Mouse (Mus musculus): ENCODE data around the gene Neurog3. TPM values are rescaled to one million over a fixed set of nuclear protein-coding genes. Genes with fewer than 3 reads are reported as not detected.

The Neurog3 gene
- 8.3 and 11.5 TPM in 2 replicates for polyA plus RNA-seq (2015; fragmentation: Nextera tagmentation; extraction: Ambion mirVana)

DNA sequence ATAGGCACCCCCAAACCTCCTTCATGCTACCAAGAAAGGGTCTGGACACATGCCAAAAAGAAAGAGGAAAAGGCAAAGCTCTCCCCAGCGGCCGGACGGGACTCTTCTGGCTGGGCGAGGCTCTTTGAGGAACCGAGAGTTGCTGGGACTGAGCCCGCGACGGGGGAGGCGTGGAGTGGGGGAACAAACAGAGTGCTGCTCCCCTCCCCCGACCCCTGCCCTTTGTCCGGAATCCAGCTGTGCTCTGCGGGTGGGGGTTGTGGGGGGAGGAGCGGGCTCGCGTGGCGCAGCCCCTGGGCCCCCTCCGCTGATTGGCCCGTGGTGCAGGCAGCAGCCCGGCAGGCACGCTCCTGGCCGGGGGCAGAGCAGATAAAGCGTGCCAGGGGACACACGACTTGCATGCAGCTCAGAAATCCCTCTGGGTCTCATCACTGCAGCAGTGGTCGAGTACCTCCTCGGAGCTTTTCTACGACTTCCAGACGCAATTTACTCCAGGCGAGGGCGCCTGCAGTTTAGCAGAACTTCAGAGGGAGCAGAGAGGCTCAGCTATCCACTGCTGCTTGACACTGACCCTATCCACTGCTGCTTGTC lies at the start of gene Neurog3:
Neurog3 (plus strand) TSS at position 400 of the 591 bp plus-strand sequence.
- WGBS: 1% methylated on average over 29 of the region's 29 CpGs
- H3K27me3 ChIP-seq (replicated peaks): peaks cover 99% of the 10 kb centered on the region
- peak within 1 kb of the TSS; percentile 25 for H3K4me3 ChIP-seq (replicated peaks)
- H3K9me3 ChIP-seq: no peaks in the 10 kb centered on the region
- H3K27ac ChIP-seq: no peak within 1 kb of the TSS
- peaks cover 12% of the 10 kb centered on the region; the same call in 1 of the 2 replicates for H3K4me1 ChIP-seq
- H3K9ac ChIP-seq: no peak within 1 kb of the TSS
- H3K4me2 ChIP-seq: peak within 1 kb of the TSS; percentile 58
- H3K36me3 ChIP-seq: no peaks in the 10 kb centered on the region
- no peak for ATAC-seq (ENCODE audit: insufficient read depth, low FRiP score, low read depth)

DNA sequence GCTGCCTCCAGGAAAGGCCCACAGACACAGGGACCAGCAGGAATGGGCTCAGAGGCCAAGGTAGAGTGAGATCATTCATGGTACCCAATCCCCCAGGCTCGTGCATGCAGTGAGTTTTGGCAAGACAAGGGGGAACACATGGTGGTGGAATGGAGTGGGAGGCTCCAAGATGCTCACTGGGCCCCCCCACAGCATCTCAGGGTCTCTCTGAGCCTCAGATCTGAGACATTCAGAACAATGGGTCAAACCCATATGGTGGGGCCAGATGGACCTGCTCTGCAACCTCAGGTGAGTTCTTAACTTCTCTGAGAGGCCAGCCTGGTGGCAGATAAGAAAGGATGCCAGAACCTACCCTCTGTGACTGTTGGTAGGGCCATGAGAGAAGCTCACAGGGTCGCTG lies 46.8 kb upstream of the Neurog3 start:
- H3K4me3 ChIP-seq (replicated peaks): no peak overlapping the region
- H3K9ac ChIP-seq: no peak overlapping the region
- no peaks in the 10 kb centered on the region for H3K27me3 ChIP-seq (replicated peaks)
- 54% methylated on average over 2 of the region's 2 CpGs for WGBS
- no peaks in the 10 kb centered on the region for H3K9me3 ChIP-seq
- no peaks in the 10 kb centered on the region for H3K36me3 ChIP-seq
- no peaks in the 10 kb centered on the region for H3K4me1 ChIP-seq
- H3K4me2 ChIP-seq: no peak overlapping the region
- no peak for ATAC-seq (ENCODE audit: insufficient read depth, low FRiP score, low read depth)
- H3K27ac ChIP-seq: no peak overlapping the region

DNA sequence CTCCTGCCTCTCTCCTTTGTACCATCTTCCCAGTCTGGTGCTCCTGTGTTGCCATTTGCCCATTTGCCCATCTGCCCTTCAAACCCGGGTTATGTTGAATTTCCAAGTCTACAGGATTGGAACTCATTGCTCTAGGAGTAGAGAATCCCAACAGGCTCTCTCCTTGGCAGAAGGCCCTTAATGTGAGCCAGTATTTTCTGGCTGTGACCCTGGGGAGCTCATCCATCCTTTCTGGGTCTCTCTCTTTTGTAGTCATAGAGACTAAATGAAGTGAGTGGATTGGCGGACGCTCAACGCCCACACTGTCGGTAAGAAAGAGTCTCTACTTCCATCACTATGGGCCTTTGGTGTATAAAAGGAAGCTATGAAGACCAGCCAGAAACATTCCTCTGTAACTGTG lies 46.1 kb upstream of the Neurog3 start:
- Histone ChIP-seq H3K27ac (no peak overlapping the region), H3K27me3 (replicated peaks) (no peaks in the 10 kb centered on the region), H3K9me3 (no peaks in the 10 kb centered on the region), H3K4me3 (replicated peaks) (no peak overlapping the region), H3K9ac (no peak overlapping the region), H3K4me1 (no peaks in the 10 kb centered on the region), H3K36me3 (no peaks in the 10 kb centered on the region), H3K4me2 (no peak overlapping the region)
- no peak for ATAC-seq (ENCODE audit: insufficient read depth, low FRiP score, low read depth)
- 89% methylated on average over 5 of the region's 5 CpGs for WGBS

DNA sequence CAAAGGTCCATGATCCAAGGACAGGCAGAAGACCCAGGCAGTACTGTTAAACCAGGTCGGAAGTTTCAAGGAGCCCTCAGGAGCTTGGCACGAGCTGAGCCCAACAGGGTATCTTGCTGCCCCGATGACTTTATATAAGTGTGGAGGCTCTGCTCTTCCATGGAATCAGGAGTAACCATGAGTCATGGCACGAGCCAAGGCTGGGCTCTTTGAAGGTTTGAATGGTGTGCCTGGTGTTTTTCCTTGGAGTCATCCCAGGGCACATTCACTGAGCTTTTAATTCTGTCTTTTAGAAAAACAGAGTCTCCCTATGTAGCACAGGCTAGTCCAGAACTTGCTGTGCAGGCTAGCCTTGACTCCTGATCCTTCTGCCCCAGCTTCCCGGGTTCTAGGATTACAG lies 44.5 kb upstream of the Neurog3 start:
- Histone ChIP-seq H3K27ac (no peak overlapping the region), H3K4me3 (replicated peaks) (no peak overlapping the region), H3K4me2 (no peak overlapping the region), H3K9ac (no peak overlapping the region), H3K9me3 (no peaks in the 10 kb centered on the region), H3K27me3 (replicated peaks) (no peaks in the 10 kb centered on the region), H3K36me3 (no peaks in the 10 kb centered on the region), H3K4me1 (no peaks in the 10 kb centered on the region)
- no peak for ATAC-seq (ENCODE audit: insufficient read depth, low FRiP score, low read depth)
- 84% methylated on average over 5 of the region's 5 CpGs for WGBS

DNA sequence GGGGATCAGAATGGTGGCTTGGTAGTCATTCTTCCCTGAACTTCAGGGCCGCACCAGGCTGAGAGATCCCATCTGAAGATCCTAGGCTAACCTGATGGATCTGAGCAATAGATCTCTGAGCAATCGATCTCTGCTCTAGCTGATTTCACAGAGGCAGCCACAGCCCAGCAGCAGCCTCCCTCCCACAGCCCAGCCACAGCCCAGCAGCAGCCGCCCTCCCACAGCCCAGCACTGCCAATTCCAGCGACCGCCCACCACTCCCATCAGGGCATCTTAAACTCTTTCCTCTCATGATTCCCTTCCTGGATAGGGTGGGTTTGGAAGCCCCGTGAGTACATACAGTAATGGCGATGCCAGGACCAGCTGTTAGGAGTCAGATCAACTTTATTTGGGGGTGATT lies 43.8 kb upstream of the Neurog3 start:
- H3K9me3 ChIP-seq: no peaks in the 10 kb centered on the region

DNA sequence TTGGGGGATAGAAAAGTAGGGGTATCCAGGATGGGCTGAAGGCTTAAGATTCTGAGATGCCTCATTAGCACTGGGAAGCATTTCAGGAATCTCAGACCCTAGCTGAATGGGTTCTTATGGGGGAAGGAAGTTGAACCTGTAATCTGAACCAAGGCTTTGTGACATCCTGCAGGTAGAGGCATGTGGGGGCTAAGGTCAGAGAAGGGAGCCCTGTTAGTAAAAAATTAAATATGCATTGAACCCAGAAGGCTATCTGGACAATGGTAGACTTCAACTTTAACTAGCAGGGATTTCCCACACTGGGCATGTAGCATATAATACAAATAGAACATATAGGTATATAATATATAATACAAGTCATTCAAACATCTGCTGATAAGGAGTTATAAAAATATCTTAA lies 43.4 kb upstream of the Neurog3 start:
- Histone ChIP-seq H3K9ac (no peak overlapping the region), H3K4me3 (replicated peaks) (no peak overlapping the region), H3K4me2 (no peak overlapping the region), H3K9me3 (no peaks in the 10 kb centered on the region), H3K36me3 (no peaks in the 10 kb centered on the region), H3K4me1 (no peaks in the 10 kb centered on the region), H3K27me3 (replicated peaks) (no peaks in the 10 kb centered on the region), H3K27ac (no peak overlapping the region)
- ATAC-seq (ENCODE audit: insufficient read depth, low FRiP score, low read depth): no peak

More for the DNA sequence above, 43.8 kb upstream of the Neurog3 start:
- Histone ChIP-seq H3K36me3 (no peaks in the 10 kb centered on the region), H3K27me3 (replicated peaks) (no peaks in the 10 kb centered on the region), H3K4me1 (no peaks in the 10 kb centered on the region), H3K4me3 (replicated peaks) (no peak overlapping the region), H3K4me2 (no peak overlapping the region), H3K27ac (no peak overlapping the region), H3K9ac (no peak overlapping the region)
- 63% methylated on average over 7 of the region's 7 CpGs for WGBS
- no peak for ATAC-seq (ENCODE audit: insufficient read depth, low FRiP score, low read depth)

DNA sequence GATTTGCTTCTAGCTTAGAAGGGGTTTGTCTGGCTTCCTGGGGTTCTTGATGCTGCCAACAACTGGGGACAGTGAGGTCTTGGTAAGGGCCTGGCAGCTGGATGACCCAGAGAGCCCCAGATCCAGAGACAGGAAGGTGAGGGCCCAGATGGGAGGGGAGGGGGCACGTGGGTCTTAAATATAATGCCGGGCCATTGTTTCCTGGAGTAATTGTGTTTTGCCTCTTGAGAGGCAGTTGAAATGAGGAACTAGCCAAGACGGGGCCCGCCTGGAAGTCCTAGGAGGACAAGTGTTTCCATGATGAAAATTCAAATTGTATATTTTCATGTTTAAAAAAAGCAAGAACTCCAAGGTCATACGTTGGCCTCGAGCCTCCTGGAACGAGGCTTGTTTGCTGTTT lies 39.0 kb upstream of the Neurog3 start:
- H3K4me2 ChIP-seq: no peak overlapping the region
- no peaks in the 10 kb centered on the region for H3K27me3 ChIP-seq (replicated peaks)
- no peaks in the 10 kb centered on the region for H3K4me1 ChIP-seq
- H3K4me3 ChIP-seq (replicated peaks): no peak overlapping the region
- H3K36me3 ChIP-seq: no peaks in the 10 kb centered on the region
- no peak overlapping the region for H3K9ac ChIP-seq
- no peak for ATAC-seq (ENCODE audit: insufficient read depth, low FRiP score, low read depth)
- H3K27ac ChIP-seq: no peak overlapping the region
- 64% methylated on average over 7 of the region's 7 CpGs for WGBS
- H3K9me3 ChIP-seq: no peaks in the 10 kb centered on the region

DNA sequence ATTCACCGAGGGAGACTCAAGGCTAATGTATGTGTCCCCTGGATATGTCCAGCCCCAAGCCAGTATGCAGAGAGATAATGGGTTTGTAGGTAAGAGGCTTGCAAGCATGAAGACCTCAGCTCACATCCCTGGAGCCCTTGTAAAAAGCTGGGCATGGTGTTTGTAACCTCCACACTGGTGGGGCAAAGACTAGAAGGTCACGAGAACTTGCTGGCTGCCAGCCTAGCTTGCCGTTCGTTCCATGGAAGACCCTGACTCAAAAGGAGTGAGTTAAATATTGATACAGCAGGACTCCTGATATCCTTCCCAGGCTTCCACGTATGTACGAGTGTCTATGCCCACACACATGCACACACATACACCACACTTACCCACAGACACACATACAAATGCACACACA lies 38.5 kb upstream of the Neurog3 start:
- WGBS: 80% methylated on average over 6 of the region's 6 CpGs
- no peaks in the 10 kb centered on the region for H3K9me3 ChIP-seq
- no peak overlapping the region for H3K4me3 ChIP-seq (replicated peaks)
- H3K36me3 ChIP-seq: no peaks in the 10 kb centered on the region
- H3K4me2 ChIP-seq: no peak overlapping the region
- no peak for ATAC-seq (ENCODE audit: insufficient read depth, low FRiP score, low read depth)
- no peaks in the 10 kb centered on the region for H3K4me1 ChIP-seq
- no peak overlapping the region for H3K9ac ChIP-seq
- H3K27ac ChIP-seq: no peak overlapping the region
- H3K27me3 ChIP-seq (replicated peaks): no peaks in the 10 kb centered on the region

DNA sequence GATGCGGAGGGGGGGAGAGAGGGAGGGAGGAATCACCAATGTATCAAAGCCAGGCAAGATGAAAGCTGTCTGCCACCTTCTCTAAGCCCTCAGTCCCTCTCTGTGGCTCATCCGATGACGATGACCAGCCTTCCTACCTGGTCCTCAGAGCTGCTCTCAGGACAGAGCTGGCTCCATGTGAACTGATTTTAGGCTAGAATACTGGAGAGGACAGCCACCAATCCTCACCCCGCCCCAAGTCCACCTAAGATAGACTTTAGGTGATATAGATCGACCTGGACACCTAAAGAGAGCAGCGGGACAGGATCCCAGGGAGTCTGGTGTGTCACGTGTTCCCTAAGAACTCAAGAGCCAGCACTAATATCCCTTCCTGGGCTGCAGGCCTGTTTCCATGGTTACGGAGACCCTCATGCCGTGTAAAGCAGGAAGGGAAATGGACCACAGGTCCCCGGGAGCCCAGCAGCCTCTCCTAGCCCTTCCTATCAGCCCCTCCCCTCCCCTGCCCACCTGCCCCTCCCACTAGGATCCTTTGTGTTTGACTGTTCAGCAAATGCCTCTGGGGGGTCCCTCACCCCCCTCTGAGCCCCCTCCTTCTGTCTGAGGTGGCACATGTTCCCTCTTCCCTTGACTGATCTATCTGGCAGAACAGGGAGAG lies 33.0 kb upstream of the Neurog3 start:
- Histone ChIP-seq H3K4me1 (no peaks in the 10 kb centered on the region), H3K9me3 (no peaks in the 10 kb centered on the region), H3K36me3 (no peaks in the 10 kb centered on the region), H3K27ac (no peak overlapping the region), H3K4me3 (replicated peaks) (no peak overlapping the region), H3K4me2 (no peak overlapping the region), H3K27me3 (replicated peaks) (no peaks in the 10 kb centered on the region), H3K9ac (no peak overlapping the region)
- 56% methylated on average over 10 of the region's 10 CpGs for WGBS
- no peak for ATAC-seq (ENCODE audit: insufficient read depth, low FRiP score, low read depth)

DNA sequence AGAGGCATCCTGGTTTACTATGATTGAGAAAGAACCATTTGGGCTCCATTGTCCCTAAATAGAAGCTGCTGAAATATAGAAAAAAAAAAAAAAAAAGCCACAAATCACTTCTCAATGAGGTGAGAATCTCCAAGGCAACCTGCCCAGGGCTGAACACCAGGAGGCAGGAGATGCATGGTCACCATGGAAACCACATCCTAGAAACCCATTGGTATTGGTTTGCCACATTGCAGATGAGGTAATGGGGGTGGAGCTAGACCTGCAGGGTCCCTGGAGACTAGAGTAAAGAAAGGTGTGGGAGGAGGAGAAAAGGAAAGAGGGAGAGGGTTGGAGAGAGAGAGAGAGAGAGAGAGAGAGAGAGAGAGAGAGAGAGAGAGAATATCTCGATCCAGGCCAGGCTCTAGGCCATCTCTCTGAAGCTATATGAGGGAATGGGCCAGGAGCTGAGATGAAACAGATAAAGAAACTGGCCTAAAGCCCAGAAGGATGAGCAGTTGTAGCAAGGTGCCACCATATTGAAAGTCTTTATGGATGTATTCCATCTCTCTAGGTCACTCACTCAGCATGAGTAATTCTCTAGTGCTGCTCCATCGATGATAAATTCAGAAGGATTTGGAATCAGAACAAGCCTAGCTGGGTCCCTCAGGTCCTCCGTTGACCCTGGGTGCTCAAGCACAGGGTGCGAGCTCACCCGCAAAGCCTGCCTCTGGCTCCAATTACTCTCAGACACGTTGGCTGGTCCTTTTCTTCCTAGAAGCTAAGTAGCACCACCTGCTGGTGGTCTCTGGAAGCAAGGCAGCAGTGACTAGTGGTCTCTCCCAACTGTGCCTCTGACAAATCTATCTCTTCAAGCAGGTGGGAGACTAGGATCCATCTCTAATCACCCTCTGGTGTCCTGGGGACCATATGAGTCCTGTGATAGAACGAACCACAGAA lies 31.1 kb upstream of the Neurog3 start:
- no peaks in the 10 kb centered on the region for H3K4me1 ChIP-seq
- ATAC-seq (ENCODE audit: insufficient read depth, low FRiP score, low read depth): peak; percentile 55; the same call in 1 of the 2 replicates
- no peaks in the 10 kb centered on the region for H3K36me3 ChIP-seq
- 10% methylated on average over 7 of the region's 7 CpGs for WGBS
- no peaks in the 10 kb centered on the region for H3K9me3 ChIP-seq
- H3K4me3 ChIP-seq (replicated peaks): no peak overlapping the region
- no peak overlapping the region for H3K27ac ChIP-seq
- H3K27me3 ChIP-seq (replicated peaks): no peaks in the 10 kb centered on the region
- H3K4me2 ChIP-seq: no peak overlapping the region
- H3K9ac ChIP-seq: no peak overlapping the region

DNA sequence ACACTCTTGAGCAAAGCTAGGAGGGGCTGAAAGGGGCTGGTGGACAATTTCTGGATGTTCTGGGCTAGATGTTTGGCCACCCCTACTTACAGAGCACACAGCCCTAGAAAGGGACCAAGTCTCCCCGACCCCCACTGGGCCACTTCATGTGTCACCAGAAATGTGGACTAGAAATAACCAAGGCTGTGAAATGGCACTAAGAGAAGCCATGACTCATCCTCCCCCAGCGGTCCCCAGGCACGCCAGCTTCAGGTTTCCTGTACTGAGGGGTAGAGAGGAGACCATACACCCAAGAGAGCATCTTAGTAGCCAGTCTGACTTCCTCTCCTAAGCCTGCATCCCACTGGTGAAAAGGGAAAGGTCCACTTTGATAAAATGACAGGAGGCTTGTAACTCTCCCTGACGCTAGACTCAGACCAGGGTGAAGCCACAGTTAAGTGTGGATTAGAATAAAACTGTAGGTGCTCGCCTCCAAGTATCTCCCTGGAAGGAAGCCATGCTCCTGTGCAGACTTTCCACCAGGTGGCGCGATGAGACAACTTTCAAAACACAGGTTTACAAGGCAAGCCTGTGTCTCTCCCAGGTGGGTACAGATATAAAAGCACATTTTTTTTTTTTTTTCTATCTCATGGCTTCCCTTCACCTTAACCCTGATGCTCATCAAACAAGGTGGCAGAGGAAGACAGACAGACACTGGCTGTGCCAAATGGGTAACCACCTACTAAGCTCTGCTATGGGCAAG lies 27.9 kb upstream of the Neurog3 start:
- no peak for ATAC-seq (ENCODE audit: insufficient read depth, low FRiP score, low read depth)
- Histone ChIP-seq H3K9ac (no peak overlapping the region), H3K4me2 (no peak overlapping the region), H3K27ac (no peak overlapping the region), H3K27me3 (replicated peaks) (no peaks in the 10 kb centered on the region), H3K4me3 (replicated peaks) (no peak overlapping the region), H3K9me3 (no peaks in the 10 kb centered on the region), H3K36me3 (no peaks in the 10 kb centered on the region), H3K4me1 (no peaks in the 10 kb centered on the region)
- WGBS: 24% methylated on average over 7 of the region's 7 CpGs

Data from stomach, embryonic 15.5 days (tissue).